Comparison of ENCODE assay signal across 8 mouse cellular contexts in the genomic region with DNA sequence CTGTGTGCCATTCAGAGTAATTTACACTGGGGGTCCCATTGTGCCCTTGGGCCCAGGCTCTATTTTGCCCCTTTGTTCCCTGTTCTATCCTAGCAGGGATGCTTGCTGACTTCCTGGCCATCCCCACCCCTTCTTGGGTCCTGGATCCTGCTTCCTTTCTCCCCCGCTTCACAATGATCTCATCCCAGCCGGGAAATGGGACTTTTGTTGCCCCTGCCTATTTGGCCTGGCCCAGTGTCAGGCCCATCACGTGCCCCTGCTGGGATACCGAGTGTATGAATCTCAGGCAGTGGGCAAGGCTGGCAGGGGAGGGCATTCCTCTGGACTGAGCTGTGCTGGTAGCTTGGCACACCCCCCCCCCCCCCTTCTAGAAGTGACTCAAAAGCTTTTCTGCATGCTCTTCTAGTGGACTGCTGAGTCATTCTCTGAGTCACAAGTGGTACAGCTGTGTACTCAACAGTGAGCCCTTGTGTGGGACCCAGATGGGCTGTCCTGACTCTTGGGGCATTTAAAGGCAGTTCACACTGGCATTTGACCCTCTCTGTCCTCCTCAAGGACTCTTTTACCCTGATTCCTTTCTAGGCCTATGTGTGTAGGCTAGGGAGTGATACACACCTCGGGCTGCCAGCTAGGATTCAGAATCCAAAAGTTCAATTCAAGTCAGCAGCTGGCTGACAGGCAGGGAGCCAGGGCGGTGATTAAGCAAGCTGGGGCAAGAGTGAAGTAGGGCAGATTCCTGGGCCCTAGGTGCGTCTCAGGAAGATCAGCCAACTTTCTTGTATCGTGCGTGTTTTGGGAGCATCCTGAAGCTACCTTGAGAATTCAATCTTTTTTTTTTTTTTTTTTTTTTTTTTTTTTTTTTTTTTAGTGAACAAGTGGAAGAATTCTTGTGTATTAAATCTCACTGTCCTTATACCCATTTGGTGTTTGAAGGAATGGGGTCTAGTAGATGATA.
A peak's percentile ranks its signal among the peaks of the same experiment; 100 is the strongest.
DNase-seq lines count a peak whose midpoint lies in the region; ATAC-seq and TF ChIP-seq lines count a peak whose summit lies in the region.

No protein-coding gene starts in this region.

- no peaks in the 10 kb centered on the region for H3K9me3 ChIP-seq in embryonic facial prominence, embryonic 12.5 days
- no peaks in the 10 kb centered on the region for H3K9me3 ChIP-seq in embryonic facial prominence, embryonic 10.5 days
- H3K9me3 ChIP-seq in heart, embryonic 14.5 days (ENCODE audit: control insufficient read depth, low read length): no peaks in the 10 kb centered on the region
- no peaks in the 10 kb centered on the region for H3K9me3 ChIP-seq in lung, embryonic 14.5 days (ENCODE audit: low read depth, low read length)
- H3K9me3 ChIP-seq in stomach, postnatal 0 days (ENCODE audit: control insufficient read depth, low read length): no peaks in the 10 kb centered on the region

- no peak overlapping the region for H3K27ac ChIP-seq in embryonic facial prominence, embryonic 12.5 days
- H3K27ac ChIP-seq in embryonic facial prominence, embryonic 10.5 days (replicated peaks): no peak overlapping the region; the same call in 1 of the 2 replicates
- H3K27ac ChIP-seq in heart, embryonic 14.5 days (replicated peaks in 1 of 2; ENCODE audit: control insufficient read depth in 1 of 2, insufficient read depth in 1 of 2, low read depth in 2 of 2, low read length in 2 of 2): peak overlapping the region; percentile 2 to 44; a peak in 2 of 4 replicates
- no peak overlapping the region; the same call in 1 of the 2 replicates for H3K27ac ChIP-seq in lung, embryonic 14.5 days (ENCODE audit: low read depth)
- peak overlapping the region; percentile 78 for H3K27ac ChIP-seq in stomach, postnatal 0 days (replicated peaks)

- DNase-seq in embryonic facial prominence, embryonic 10.5 days (ENCODE audit: low spot score): no peak
- peak; percentile 85 for DNase-seq in adrenal gland, postnatal 10 days
- DNase-seq in fat pad, adult 2 months (ENCODE audit: extremely low read depth, low read depth, low spot score): peak; percentile 80
- peak; percentile 31 to 70 for DNase-seq in layer of hippocampus, adult 18-20 months (ENCODE audit: low spot score in 2 of 2)
- DNase-seq in lung, embryonic 14.5 days: peak; percentile 56
- DNase-seq in stomach, postnatal 0 days (ENCODE audit: low spot score): peak; percentile 75

- H3K27me3 ChIP-seq in embryonic facial prominence, embryonic 12.5 days: no peaks in the 10 kb centered on the region
- H3K27me3 ChIP-seq in embryonic facial prominence, embryonic 10.5 days (replicated peaks; ENCODE audit: low read depth, poor library complexity, severe bottlenecking): no peaks in the 10 kb centered on the region
- H3K27me3 ChIP-seq in heart, embryonic 14.5 days (ENCODE audit: control insufficient read depth, insufficient read depth, low read length): no peaks in the 10 kb centered on the region
- no peaks in the 10 kb centered on the region for H3K27me3 ChIP-seq in lung, embryonic 14.5 days (ENCODE audit: insufficient read depth, low read length)
- H3K27me3 ChIP-seq in stomach, postnatal 0 days (ENCODE audit: control insufficient read depth, insufficient read depth, low read length): no peaks in the 10 kb centered on the region

- no peaks in the 10 kb centered on the region for H3K36me3 ChIP-seq in embryonic facial prominence, embryonic 12.5 days
- no peaks in the 10 kb centered on the region for H3K36me3 ChIP-seq in embryonic facial prominence, embryonic 10.5 days (replicated peaks)
- H3K36me3 ChIP-seq in heart, embryonic 14.5 days (ENCODE audit: control insufficient read depth, insufficient read depth, low read length): no peaks in the 10 kb centered on the region
- no peaks in the 10 kb centered on the region for H3K36me3 ChIP-seq in lung, embryonic 14.5 days (ENCODE audit: insufficient read depth)
- no peaks in the 10 kb centered on the region for H3K36me3 ChIP-seq in stomach, postnatal 0 days (ENCODE audit: control insufficient read depth, insufficient read depth, low read length)

- no peaks in the 10 kb centered on the region for H3K4me1 ChIP-seq in embryonic facial prominence, embryonic 12.5 days
- peaks cover 7% of the 10 kb centered on the region for H3K4me1 ChIP-seq in embryonic facial prominence, embryonic 10.5 days
- peaks cover 7% of the 10 kb centered on the region in 2 experiments; a peak in 3 of 4 replicates for H3K4me1 ChIP-seq in heart, embryonic 14.5 days (ENCODE audit: control insufficient read depth in 2 of 2, insufficient read depth in 2 of 2, low read length in 2 of 2)
- peaks cover 3% of the 10 kb centered on the region; the same call in 1 of the 2 replicates for H3K4me1 ChIP-seq in lung, embryonic 14.5 days (ENCODE audit: insufficient read depth)
- H3K4me1 ChIP-seq in stomach, postnatal 0 days (replicated peaks; ENCODE audit: control insufficient read depth, insufficient read depth): no peaks in the 10 kb centered on the region; the same call in 1 of the 2 replicates

- 0 out of 2 replicates have a peak, but pooled peaks have one; percentile 35 for ATAC-seq in embryonic facial prominence, embryonic 12.5 days (ENCODE audit: insufficient number of reproducible peaks, insufficient read depth, low FRiP score, low TSS enrichment)
- 0 out of 2 replicates have a peak, but pooled peaks have one; percentile 47 for ATAC-seq in heart, embryonic 14.5 days (ENCODE audit: insufficient number of reproducible peaks, insufficient read depth, low FRiP score, low read depth)
- peak; percentile 83 for ATAC-seq in lung, embryonic 14.5 days (ENCODE audit: insufficient read depth)
- ATAC-seq in stomach, postnatal 0 days (ENCODE audit: low FRiP score, low TSS enrichment): peak; percentile 94

- H3K9ac ChIP-seq in embryonic facial prominence, embryonic 12.5 days: no peak overlapping the region
- no peak overlapping the region for H3K9ac ChIP-seq in heart, embryonic 14.5 days (ENCODE audit: low read length)
- no peak overlapping the region for H3K9ac ChIP-seq in lung, embryonic 14.5 days
- no peak overlapping the region for H3K9ac ChIP-seq in stomach, postnatal 0 days (ENCODE audit: low read length)

- TF ChIP-seq EP300 in stomach, postnatal 0 days (optimal IDR thresholded peaks at IDR 0.05): no peak

- no peak for TF ChIP-seq CTCF in lung, embryonic 14.5 days (IDR thresholded peaks at IDR 0.05; ENCODE audit: low read depth)
- no peak for TF ChIP-seq CTCF in stomach, postnatal 0 days (IDR thresholded peaks at IDR 0.05; ENCODE audit: low read depth)

- H3K4me2 ChIP-seq in embryonic facial prominence, embryonic 12.5 days (replicated peaks): no peak overlapping the region
- no peak overlapping the region for H3K4me2 ChIP-seq in heart, embryonic 14.5 days (ENCODE audit: low read length)
- no peak overlapping the region for H3K4me2 ChIP-seq in lung, embryonic 14.5 days
- H3K4me2 ChIP-seq in stomach, postnatal 0 days (replicated peaks; ENCODE audit: low read depth): no peak overlapping the region

- no peak overlapping the region for H3K4me3 ChIP-seq in embryonic facial prominence, embryonic 12.5 days
- H3K4me3 ChIP-seq in embryonic facial prominence, embryonic 10.5 days: no peak overlapping the region
- no peak overlapping the region for H3K4me3 ChIP-seq in heart, embryonic 14.5 days (ENCODE audit: control insufficient read depth in 1 of 2, insufficient read depth in 1 of 2, low read depth in 1 of 2, low read length in 2 of 2)
- no peak overlapping the region for H3K4me3 ChIP-seq in lung, embryonic 14.5 days (ENCODE audit: low read depth, low read length)
- H3K4me3 ChIP-seq in stomach, postnatal 0 days (ENCODE audit: low read depth, low read length): no peak overlapping the region

- 75% methylated on average over 9 of the region's 9 CpGs for WGBS in embryonic facial prominence, embryonic 12.5 days
- WGBS in embryonic facial prominence, embryonic 10.5 days: 66% methylated on average over 9 of the region's 9 CpGs
- WGBS in heart, embryonic 14.5 days: 64% methylated on average over 9 of the region's 9 CpGs
- 59% methylated on average over 9 of the region's 9 CpGs for WGBS in lung, embryonic 14.5 days
- 44% methylated on average over 9 of the region's 9 CpGs for WGBS in stomach, postnatal 0 days

Comparison
In these comparisons a context has a peak if more than half of its experiments do, and no peak if none do; other contexts are left out.
1. ATAC-seq: peak in every context shown above with its lines; median percentile 94 in stomach, postnatal 0 days; 83 in lung, embryonic 14.5 days; 47 in heart, embryonic 14.5 days; 35 in embryonic facial prominence, embryonic 12.5 days.
2. H3K27ac ChIP-seq: peak in heart, embryonic 14.5 days (2 of 2) and stomach, postnatal 0 days (single experiment); none in embryonic facial prominence, embryonic 12.5 days (single experiment), embryonic facial prominence, embryonic 10.5 days (single experiment) and lung, embryonic 14.5 days (single experiment).